Mouse (Mus musculus) liver, adult 2 months (tissue): ENCODE measurements around the gene Timm8a2.

ENCODE experiments used
- CTCF ChIP-seq: fragments of 200-500 bp; IDR thresholded peaks from 2 replicates; pipeline ENCODE4 v1.5.1; 2011; ENCODE audit warnings: low read depth, low read length, control low read depth
- POLR2A ChIP-seq: fragments of 200-500 bp; IDR thresholded peaks from 2 replicates; pipeline ENCODE4 v1.6.1; 2011; ENCODE audit warnings: low read length, control low read depth; ENCODE audit not compliant: insufficient read depth; ENCODE audit errors: extremely low read depth

- TF ChIP-seq CTCF (no peak), POLR2A (no peak)
Observed at GRCm38 (mm10) chr14:122047784-122048183, 13.3 kb downstream of the Timm8a2 start.
